Mouse (Mus musculus) heart, postnatal 10 days (tissue): ENCODE measurements at regions not wholly inside any gene's neighbourhood (a gene's known extent, or its start where the extent isn't known, plus 50 kb on each side); places are given as distances from the start of the nearest gene placed in this dataset.
A peak's percentile ranks its signal among the peaks of the same experiment; 100 is the strongest.

ENCODE experiments used
- DNase-seq, 2 experiments: peaks; one replicate each; pipeline ENCODE4 v3.0.0; 2021
- intact Hi-C: fragments of 180-260 bp; cut with DNase I; formaldehyde crosslinking; loops from one replicate; pipeline ENCODE4 v1.15.1; 2025

GRCm38 (mm10) chr2:21129621-21130020, 75.5 kb downstream of the Enkur start:
- DNase-seq: no peak
- intact Hi-C loops: no loop called here

- DNase-seq: no peak
- intact Hi-C loops: no loop called here
Observed at GRCm38 (mm10) chr2:21126531-21126930, 78.6 kb downstream of the Enkur start.

- intact Hi-C loops: no loop called here
- no peak for DNase-seq
Observed at GRCm38 (mm10) chr2:21122421-21122820, 82.7 kb downstream of the Enkur start.

GRCm38 (mm10) chr2:21121663-21122062, 83.5 kb downstream of the Enkur start:
- intact Hi-C loops: no loop called here
- no peak for DNase-seq

GRCm38 (mm10) chr2:21116817-21117216, 88.3 kb downstream of the Enkur start:
- no peak for DNase-seq
- intact Hi-C loops: no loop called here

- DNase-seq: peak; percentile 20 to 24
- intact Hi-C loops: no loop called here
Observed at GRCm38 (mm10) chr2:21111527-21111926, 93.6 kb downstream of the Enkur start.

GRCm38 (mm10) chr2:21100248-21100808, 104.8 kb downstream of the Enkur start:
- no peak for DNase-seq
- intact Hi-C loops: no loop called here

GRCm38 (mm10) chr2:21091058-21091971, 113.8 kb downstream of the Enkur start:
- intact Hi-C loops: no loop called here
- DNase-seq: peak; percentile 23 to 27

- intact Hi-C loops: no loop called here
Observed at GRCm38 (mm10) chr2:21085517-21085916, 116.8 kb upstream of the Arhgap21 start.

GRCm38 (mm10) chr2:21067292-21067850, 98.7 kb upstream of the Arhgap21 start:
- no peak for DNase-seq
- intact Hi-C loops: no loop called here

More at GRCm38 (mm10) chr2:21085517-21085916, 116.8 kb upstream of the Arhgap21 start:
- DNase-seq: no peak

GRCm38 (mm10) chr2:21060347-21060650, 91.6 kb upstream of the Arhgap21 start:
- no peak for DNase-seq
- intact Hi-C loops: no loop called here

- intact Hi-C loops: no loop called here
- DNase-seq: no peak
Observed at GRCm38 (mm10) chr2:21059618-21060346, 91.1 kb upstream of the Arhgap21 start.

GRCm38 (mm10) chr2:21058940-21059339, 90.3 kb upstream of the Arhgap21 start:
- DNase-seq: no peak
- intact Hi-C loops: no loop called here

- intact Hi-C loops: no loop called here
- DNase-seq: no peak
Observed at GRCm38 (mm10) chr2:21056450-21057210, 87.9 kb upstream of the Arhgap21 start.

- intact Hi-C loops: no loop called here
Observed at GRCm38 (mm10) chr2:21055416-21055815, 86.7 kb upstream of the Arhgap21 start.

GRCm38 (mm10) chr2:21054325-21055082, 85.8 kb upstream of the Arhgap21 start:
- intact Hi-C loops: no loop called here

More at GRCm38 (mm10) chr2:21055416-21055815, 86.7 kb upstream of the Arhgap21 start:
- DNase-seq: no peak

GRCm38 (mm10) chr2:21053596-21053995, 84.9 kb upstream of the Arhgap21 start:
- intact Hi-C loops: no loop called here

More at GRCm38 (mm10) chr2:21054325-21055082, 85.8 kb upstream of the Arhgap21 start:
- no peak for DNase-seq

GRCm38 (mm10) chr2:21048996-21049395, 80.3 kb upstream of the Arhgap21 start:
- DNase-seq: no peak
- intact Hi-C loops: no loop called here

More at GRCm38 (mm10) chr2:21053596-21053995, 84.9 kb upstream of the Arhgap21 start:
- DNase-seq: no peak

GRCm38 (mm10) chr2:21048226-21048625, 79.5 kb upstream of the Arhgap21 start:
- DNase-seq: no peak

More at GRCm38 (mm10) chr2:21048226-21048625, 79.5 kb upstream of the Arhgap21 start:
- intact Hi-C loops: no loop called here
